Mouse (Mus musculus) left cerebral cortex, adult 18-20 months (tissue): Measurements from ENCODE around the gene Bcl3. TPM values are rescaled to one million over a fixed set of nuclear protein-coding genes. Genes with fewer than 3 reads are reported as not detected.

Experiments
- DNase-seq, 2 experiments: peaks; one replicate each; pipeline ENCODE4 v3.0.0; 2021 to 2022; ENCODE audit warnings: low spot score in 2 of 2, mixed read lengths in 1 of 2
- long read RNA-seq, 2 experiments: library from polyadenylated mRNA; stranded (forward); transcript quantifications; one replicate each; pipeline ENCODE4 v2.0.0; 2021
- total RNA-seq, 2 experiments: library from RNA; stranded (reverse); gene quantifications; 2 replicates each; pipeline ENCODE4 v1.2.3; 2021

Gene Bcl3
- 1 to 10 TPM in 1 of 2 experiments, under 1 TPM in 1; 0.91 to 1.1 TPM for total RNA-seq
- long read RNA-seq, experiment 1, partial matches to known transcripts: 0 of 1 reads
- long read RNA-seq, experiment 1, other reads (novel, unspliced or antisense): 0 of 1 reads
- long read RNA-seq, experiment 2, partial matches to known transcripts: 1 of 2 reads
- long read RNA-seq, experiment 2, other reads (novel, unspliced or antisense): 0 of 2 reads

- DNase-seq: no peak
These were observed at the start of gene Bcl3 for GRCm38 (mm10) chr7:19822604-19823058. Bcl3 (minus strand) TSS chr7:19822770.

DNA sequence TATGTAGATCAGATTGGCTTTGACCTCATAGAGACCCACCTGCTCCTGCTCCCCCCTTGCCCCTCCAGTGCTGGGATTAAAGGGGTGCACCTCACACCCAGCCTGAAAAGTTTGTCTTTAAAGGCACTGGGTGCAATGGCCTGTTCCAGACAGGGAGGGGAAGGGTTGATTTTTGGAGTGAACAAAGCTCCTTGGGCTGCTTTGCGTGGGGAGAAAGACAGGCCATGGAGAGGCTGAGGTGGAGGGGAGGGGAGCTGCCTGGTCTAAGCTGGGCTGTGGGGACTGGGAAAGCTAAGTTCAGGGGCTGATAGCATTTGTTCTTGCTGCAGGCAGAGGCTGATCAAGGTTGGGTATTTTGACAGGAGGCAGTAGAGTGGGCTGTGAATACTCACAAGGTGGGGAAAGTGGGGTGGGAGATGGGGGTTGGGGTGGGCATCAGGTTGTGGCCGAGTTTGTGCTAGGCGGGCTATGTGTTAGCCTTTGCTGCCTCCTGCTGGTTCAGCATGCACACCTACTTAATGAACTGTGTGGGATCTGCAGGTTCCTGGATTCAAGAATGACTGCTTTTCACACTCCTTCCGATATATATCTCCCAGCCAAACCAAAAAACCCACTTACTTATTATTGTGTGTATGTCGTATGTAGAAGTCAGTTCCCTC is 49.5 kb upstream of the Bcl3 start:
- no peak for DNase-seq

GRCm38 (mm10) chr7:19871137-19871621 is 48.6 kb upstream of the Bcl3 start:
- DNase-seq: no peak

DNA sequence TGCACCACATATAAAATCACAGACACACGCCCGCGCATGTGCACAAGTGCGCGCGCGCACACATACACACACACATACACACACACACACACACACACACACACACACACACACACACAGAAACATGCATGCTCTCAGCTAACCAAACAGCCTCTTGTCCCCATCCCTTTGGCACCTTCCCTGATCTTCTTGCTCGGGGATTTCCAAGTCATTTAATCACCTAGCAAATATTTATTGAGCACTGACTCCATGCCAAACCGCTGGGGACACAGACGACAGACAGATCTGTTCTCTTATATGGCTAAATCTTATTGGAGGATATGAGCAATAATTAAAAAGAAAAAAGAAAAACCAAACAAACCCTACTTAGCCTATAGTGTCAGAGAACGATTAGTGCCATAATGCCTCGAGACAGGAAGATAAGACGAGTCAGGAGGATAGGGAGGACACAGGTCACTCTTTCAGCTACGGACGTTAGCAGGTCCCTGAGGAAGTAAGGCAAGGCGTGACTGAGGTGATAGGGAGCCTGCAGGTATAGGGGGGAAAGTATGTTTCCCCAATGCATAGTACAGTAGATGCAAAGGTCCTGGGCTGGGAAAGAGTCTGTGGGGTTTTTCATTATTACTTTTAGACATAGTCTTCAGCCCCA is 45.3 kb upstream of the Bcl3 start:
- no peak for DNase-seq

DNA sequence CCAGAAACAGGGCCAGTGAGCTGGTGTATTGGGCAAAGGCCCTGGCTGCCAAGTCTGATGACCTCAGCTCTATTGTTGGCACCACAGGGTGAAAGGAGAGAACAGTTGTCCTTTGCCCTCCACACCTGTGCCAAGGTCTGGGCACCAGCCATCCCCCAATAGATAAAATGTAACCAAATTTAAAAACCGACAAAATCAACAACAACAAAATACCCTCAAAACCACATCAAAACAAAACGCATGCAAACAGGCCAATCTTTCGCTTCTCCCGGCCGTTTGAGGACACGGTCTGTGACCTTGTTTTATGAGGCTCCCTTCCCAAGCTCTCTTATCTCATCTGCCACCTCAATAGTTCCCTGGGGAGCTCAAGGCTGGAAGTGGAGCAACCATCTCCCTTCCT is 43.9 kb upstream of the Bcl3 start:
- DNase-seq: no peak

DNA sequence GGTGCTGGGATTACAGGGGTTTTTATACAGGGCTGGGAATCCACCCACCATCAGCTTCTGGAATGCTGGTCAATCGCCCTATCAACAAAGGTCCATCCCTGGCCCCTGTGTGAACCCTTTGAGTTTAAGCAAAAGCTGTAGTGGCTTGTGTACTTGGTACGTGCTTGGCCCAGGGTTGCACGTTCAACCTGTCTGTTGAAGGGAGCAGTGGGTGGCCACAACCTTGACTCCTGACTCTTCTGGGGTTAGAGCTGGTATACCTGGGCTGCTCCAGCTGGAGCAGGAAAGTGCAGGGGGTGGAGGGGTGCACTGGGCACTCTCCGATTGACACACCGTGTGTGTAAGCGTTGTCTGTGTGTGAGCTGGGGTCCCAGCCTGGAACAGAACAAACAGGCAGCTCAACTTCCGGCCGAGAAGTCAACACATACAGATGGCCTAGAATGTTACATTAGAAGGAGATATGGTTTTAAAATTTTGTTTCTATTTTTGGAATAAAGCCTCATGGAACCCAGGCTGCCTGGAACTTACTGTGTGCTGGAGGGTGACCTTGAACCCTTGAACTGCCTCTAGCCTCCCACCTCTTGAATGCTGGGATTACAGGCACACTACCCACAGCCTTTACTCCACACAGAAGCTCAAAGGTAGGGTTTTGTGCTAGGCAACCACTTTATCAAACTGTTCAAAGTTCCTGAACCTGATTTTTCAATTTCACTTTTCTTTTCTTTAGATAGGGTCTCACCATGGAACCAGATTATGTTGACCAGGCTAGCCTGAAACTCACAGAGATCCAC is 42.9 kb upstream of the Bcl3 start:
- DNase-seq: no peak

- DNase-seq: no peak
These were observed 41.7 kb upstream of the Bcl3 start for GRCm38 (mm10) chr7:19864241-19864640.

GRCm38 (mm10) chr7:19861199-19861598 is 38.6 kb upstream of the Bcl3 start, which contains the start of gene Ceacam16:
Ceacam16 (minus strand) TSS chr7:19861299.
- no peak for DNase-seq

GRCm38 (mm10) chr7:19859740-19860139 is 37.2 kb upstream of the Bcl3 start:
- DNase-seq: no peak

GRCm38 (mm10) chr7:19856283-19856682 is 33.7 kb upstream of the Bcl3 start:
- no peak for DNase-seq

DNA sequence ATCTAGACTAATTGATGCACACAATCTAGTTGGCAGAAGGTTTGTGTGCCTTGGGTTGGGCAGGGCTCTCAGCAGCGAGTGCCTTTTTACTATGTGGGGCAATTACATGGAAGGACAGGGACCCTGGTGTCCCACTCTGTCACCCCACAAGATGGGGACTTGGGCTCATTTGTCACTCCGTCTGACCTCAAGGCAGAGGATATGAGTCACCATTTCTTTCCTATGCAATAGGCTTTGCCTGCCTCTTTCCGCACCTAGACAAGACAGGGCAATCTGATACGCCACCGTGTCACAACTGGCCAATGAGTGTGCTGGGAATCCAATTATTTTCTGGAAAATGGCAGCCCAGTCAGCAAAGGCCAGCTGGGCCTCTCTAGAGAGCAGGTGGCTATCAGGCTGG is 33.1 kb upstream of the Bcl3 start:
- no peak for DNase-seq

- DNase-seq: no peak
These were observed 31.0 kb upstream of the Bcl3 start for GRCm38 (mm10) chr7:19853526-19853925.

GRCm38 (mm10) chr7:19851858-19852570 is 29.4 kb upstream of the Bcl3 start, which contains the start of gene Gm19345:
Gm19345 (plus strand) TSS chr7:19852003.
- DNase-seq: peak; percentile 15 to 31

GRCm38 (mm10) chr7:19844521-19845171 is 22.1 kb upstream of the Bcl3 start:
- no peak for DNase-seq

- DNase-seq: peak; percentile 60 to 68
These were observed 21.0 kb upstream of the Bcl3 start for GRCm38 (mm10) chr7:19843561-19843960.

DNA sequence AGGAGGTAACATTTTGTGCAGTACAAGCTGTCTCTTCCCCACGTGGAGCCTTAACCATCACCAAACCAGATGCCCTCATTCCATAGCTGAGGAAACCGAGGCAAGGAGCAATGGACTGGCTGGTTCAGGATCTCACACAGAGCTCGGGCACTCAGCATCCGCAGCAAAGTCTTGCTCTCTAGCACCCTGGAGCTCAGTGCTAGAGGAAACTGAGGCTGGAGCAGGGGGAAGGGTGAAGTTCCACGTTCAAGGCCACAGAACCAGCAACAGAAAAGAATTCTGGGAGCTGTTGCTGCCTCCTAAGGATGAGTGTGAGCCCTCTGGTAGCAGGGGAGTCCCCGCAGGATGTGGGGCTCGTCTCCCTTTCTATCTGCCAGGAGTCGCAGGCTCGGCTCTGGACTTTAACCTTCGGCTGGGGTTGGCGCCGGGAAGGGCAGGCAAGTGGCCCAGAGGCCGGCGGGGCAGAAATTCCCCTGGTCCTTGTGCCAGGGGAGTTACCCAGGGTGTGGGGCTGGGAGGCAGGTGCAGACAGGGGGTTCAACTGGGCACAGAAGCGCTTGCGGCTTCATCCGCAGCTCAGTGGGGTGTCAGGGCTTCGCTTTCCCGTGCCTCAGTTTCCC is 20.4 kb upstream of the Bcl3 start:
- DNase-seq: no peak

DNA sequence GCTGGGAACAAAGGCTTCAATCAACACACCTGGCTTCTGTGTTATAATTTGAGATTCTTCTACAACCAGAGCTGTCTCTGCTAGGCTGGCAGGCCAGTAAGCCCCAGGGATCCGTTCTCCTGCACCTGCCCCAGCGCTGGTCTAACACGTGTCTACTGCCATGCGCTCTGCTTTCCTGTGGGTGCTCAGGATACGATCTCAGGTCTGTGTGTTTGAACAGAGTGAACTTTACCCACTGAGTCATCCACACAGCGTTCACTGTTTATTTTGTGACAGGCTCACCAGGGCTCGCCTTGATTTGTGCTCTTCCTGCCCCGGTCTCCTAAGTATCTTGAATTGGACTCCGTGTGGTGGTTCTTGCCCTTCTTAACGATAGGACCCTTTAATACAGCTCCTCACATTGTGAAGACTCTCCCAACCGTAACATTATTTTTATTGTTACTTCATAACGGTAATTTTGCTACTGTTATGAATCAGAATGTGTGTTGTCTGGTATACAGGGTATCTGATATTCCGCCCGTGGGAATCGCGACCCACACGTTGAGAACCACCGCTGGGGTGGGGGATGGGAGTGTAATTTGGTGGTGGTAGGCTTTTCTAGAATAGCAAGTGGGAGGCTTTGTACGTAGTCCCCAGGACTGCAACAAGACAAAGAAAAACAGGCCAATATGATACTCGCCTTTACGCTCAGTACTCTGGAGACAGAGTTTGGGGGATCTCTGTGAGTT is 19.3 kb upstream of the Bcl3 start:
- DNase-seq: no peak

- no peak for DNase-seq
These were observed 18.4 kb upstream of the Bcl3 start for GRCm38 (mm10) chr7:19840936-19841335.

DNA sequence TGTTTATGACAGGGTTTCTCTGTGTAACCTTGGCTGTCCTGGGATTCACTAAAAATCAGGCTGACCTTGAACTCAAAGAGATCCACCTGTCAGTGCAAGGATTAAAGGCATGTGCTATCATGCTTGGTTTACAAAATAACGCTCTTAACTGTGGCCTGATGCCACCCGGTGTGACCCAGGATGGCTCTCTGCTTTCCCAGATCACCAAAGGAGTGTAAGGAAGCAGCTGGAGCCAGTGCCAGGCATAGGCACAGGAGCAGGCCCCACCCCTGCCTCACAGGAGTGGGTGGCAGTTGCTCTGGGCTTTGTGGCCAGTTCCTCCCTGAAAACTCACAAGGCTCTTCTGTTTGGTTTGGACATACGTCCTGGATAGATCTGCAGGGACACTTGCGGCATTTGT is 17.8 kb upstream of the Bcl3 start:
- no peak for DNase-seq
